Mouse (Mus musculus) kidney, adult 8-10 months (tissue): ENCODE results near the gene Gm20696.

Source experiments
- DNase-seq, 2 experiments: peaks; one replicate each; pipeline ENCODE4 v3.0.0; 2022

The Gm20696 gene

DNA sequence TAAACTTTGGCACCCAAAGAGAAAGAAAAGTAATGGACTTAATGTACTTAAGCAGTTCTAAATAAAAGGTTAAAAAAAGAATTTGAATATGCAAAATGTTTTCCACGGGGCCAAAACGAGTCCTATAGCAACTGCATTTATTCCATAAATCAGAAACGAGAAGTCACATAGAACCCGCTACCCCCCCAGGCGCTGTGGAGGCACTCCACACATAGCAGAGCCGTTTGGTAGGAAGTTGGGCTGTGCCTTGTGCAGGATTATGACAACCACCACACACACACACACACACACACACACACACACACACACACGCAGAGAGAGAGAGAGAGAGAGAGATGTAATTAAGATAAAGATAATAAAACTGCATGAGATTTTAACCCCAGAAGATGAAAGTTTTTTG lies 46.1 kb downstream of the Gm20696 start:
- DNase-seq, result no peak

DNA sequence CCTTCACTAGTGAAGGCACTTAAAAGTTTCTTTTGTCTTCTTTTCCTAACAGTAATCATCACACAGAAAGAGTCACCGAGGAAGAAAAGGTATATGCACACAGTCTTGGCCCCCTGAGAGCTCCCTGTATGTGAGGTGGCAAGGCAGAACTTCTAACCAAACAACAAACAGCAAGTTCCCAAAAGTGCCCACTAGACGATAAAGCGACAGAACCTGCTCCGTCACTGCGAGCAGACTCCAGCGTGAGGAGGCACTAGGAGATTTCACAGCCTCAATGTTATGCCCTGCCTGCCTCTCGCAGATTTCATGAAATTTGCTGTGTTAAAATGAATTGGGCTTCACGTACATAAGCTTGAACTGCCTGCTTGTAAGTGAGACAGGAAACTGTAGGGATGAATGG lies 46.6 kb downstream of the Gm20696 start:
- no peak for DNase-seq

GRCm38 (mm10) chr6:99619466-99619865 lies 47.1 kb downstream of the Gm20696 start:
- no peak for DNase-seq

GRCm38 (mm10) chr6:99617867-99618266 lies 48.7 kb downstream of the Gm20696 start:
- no peak for DNase-seq

DNA sequence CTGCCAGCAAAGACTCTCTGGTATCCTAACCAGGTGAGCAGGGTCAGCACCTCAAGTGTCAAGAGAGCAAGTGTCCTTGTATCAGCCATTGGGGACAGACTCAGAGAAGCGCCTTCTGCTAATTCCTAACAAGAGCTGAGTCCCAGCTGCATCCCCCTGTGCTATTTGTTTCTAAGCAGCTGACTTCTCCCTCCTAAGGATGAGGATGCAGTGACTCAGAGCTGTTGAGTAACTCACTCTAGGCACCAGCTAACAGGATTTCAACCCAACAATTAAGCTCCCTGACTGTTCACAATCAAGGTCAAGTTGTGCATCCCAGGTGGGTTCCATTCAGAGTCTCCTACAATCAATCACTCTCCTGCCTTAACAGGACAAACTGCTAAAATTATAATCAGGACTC lies 49.2 kb downstream of the Gm20696 start:
- DNase-seq, result no peak

GRCm38 (mm10) chr6:99615272-99615751 lies 51.3 kb downstream of the Gm20696 start:
- DNase-seq, result peak; percentile 22 to 39

- DNase-seq, result no peak
These were observed 51.9 kb downstream of the Gm20696 start for GRCm38 (mm10) chr6:99614566-99615271.

- no peak for DNase-seq
These were observed 54.7 kb downstream of the Gm20696 start for GRCm38 (mm10) chr6:99611866-99612265.

- DNase-seq, result no peak
These were observed 55.9 kb downstream of the Gm20696 start for GRCm38 (mm10) chr6:99610454-99611427.

DNA sequence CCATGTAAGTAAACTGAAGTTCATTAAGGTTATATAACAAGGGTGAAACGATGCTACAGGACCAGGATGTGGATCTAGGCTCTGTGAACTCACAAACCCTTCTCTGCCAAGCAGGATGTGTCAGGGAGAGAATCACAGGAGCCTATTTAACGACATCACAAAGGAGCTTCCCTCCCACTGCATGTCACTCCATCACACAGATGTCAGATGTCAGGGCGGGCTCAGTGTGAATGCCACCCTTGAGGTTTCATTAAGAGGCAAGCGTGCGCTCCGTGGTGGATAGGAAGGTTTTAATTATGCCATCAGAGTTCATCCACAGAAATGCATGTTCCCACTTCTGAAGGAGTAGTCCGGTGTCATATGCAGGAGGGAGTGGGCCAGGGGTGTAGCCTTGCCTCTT lies 60.5 kb downstream of the Gm20696 start:
- DNase-seq, result no peak

- DNase-seq, result no peak
These were observed 61.8 kb downstream of the Gm20696 start for GRCm38 (mm10) chr6:99604758-99605157.

DNA sequence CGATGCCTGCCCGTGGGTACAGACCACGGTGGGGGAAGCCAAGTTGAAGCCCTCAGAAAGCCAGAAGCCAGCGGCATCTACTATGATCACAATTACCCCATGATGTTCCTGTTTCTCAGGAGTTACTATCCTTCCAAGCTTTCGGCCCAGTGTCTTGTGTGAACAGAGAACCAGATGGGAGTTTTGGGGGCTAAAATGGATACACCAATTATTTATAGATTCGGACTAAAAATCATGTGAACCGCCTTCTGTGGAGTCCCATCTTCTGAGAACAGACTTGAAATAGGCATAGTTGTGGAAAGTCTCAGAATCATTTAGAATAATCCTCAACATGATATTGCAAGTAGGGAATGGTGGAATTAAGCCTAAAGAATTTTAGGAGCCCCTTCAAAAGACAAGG lies 64.2 kb downstream of the Gm20696 start:
- DNase-seq, result no peak

DNA sequence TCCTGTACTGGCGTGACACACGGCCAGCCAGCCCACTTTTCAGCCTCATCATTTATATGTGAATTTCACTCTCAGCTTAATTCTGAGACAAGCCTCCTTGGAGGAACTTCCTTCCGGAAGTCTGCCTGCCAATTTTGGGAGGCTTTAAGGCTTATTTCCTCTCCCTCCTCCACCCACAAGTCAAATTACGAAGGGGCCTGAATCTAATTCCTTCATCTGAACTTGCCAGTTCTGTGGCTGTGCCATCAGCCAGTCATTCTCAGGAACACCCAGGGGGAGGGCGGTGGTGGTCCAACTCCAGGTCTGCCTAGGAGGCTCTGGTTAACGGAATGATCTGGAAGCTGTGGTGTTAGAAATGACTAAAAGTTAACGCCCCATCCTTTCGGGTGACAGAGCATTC lies 65.7 kb downstream of the Gm20696 start:
- no peak for DNase-seq

- peak in 1 of 2 experiments; percentile 17 for DNase-seq
These were observed 66.3 kb downstream of the Gm20696 start for GRCm38 (mm10) chr6:99600168-99600793.

DNA sequence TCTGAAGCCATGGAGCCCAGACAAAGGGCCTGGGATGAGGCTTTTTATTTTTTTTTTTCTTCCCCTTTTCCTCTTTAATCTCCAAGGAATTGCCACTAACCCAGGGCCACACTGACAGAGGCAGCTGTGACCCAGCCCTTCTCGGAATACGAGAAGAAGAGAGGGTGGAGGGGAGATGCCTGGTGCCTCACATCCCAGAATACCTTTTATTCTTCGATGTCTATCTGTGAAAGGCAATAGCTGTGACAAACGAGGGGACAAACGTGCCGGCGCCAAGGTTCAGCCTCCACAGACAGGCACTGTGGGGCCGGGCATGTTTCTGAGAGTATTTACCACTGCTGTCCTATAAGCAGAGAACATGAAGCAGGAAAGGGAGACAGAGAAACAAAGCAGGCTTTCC lies 66.9 kb downstream of the Gm20696 start:
- DNase-seq, result no peak

GRCm38 (mm10) chr6:99599229-99599628 lies 67.4 kb downstream of the Gm20696 start:
- DNase-seq, result peak in 1 of 2 experiments; percentile 17

DNA sequence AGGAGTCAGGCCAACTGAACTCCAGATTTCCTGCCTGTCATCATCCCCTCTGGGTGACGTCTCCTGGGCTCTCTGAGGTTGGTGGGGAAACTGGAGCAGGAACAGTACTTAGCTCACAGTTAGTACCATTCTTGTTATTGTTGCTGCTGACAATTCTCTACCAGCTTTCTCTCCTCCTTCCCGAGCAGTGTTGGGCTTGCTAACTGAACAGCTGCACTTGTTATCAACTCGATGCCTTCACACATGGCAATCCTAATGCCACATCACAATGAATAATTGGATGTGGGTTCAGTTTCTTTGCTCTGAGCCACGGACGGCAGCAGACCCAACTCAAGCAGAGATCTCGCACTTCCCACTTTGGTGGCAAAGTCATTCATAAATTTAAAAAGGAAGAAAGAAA lies 89.6 kb downstream of the Gm20696 start:
- no peak for DNase-seq

DNA sequence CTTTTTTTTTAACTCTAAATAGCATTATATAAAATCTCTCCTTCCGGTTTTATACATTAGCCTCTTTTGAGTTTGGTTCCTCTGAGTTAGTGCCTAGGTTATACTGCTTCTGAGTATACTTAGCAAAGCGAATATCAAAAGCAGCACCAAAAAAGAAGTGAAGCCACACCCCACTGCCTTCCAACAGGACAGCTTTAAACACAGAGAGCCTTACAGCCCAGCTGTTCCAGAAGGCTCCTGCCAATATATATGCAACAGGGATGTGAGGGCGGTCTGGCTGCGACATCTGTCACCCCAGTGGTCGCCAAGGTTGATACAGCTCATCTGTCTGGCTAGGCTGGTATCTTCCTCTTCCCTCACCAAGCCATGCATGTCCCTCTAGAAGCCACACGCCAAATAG lies 91.0 kb downstream of the Gm20696 start:
- no peak for DNase-seq

GRCm38 (mm10) chr6:99573343-99573742 lies 93.3 kb downstream of the Gm20696 start:
- DNase-seq, result no peak

DNA sequence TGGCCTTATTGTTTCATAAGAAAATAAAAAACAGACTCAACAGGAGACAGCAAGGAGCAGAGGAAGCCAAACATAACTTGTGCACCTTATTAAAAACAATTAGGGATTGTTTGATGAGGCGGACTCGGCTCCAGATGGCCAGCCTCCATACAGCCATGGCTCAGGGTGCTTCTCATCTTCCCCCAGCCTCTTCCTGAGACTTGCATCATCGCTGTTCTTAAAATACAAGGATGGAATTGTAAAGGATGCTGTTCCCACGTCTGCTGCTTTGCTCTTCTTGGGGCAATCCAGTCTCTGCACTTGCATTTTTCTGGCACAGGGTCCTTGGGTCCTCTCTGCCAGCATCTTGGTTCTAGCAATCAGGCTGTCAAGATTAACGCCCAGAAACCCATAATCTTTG lies 94.5 kb downstream of the Gm20696 start:
- DNase-seq, result no peak

- DNase-seq, result no peak
These were observed 99.7 kb downstream of the Gm20696 start for GRCm38 (mm10) chr6:99566921-99567320.

DNA sequence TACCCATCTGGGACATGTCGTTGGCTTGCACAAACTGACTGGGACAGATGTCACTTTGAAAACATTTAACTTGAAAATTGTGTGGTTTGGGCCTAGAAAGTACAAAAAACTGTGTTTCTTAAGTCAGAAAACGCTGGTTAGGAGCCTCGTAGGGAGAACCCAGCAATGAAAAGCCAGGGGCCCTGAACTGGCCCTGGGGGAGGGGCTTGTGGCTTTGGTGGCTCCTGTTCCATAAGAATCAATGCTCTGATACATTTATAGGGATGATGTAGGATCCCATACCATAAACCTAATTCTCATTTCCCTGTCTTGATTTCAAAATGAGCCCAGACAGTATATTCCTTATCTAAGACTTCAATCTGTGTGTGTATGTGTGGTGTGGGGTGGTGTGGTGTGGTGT lies 101.8 kb downstream of the Gm20696 start:
- no peak for DNase-seq

DNA sequence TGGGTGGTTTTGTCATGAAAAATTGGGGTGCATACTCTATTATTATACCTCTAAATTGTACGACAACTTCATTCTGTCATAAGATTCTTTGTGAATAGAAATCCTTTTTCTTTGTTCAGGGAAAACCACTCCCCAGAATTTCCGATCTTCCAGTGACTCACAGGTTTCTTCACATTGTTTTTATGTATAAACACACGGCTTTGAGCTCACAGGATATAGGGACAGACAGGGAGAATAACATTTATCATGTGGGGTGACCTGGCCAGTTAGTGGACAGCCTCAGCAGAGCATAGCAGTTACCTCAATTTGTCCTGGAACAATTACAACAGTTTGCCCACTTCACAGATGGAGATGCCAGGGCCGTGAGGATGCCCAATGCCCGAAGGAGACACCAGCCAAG lies 109.6 kb downstream of the Gm20696 start:
- no peak for DNase-seq
